Mouse (Mus musculus) neutrophil, adult 59 days (primary cell): ENCODE measurements around the gene Idh2. TPM values are rescaled to one million over a fixed set of nuclear protein-coding genes. Genes with fewer than 3 reads are reported as not detected.

Source experiments
- total RNA-seq, 2 experiments: library from RNA; stranded (reverse); gene quantifications; 1 replicate in 1 of 2; 2 replicates in 1 of 2; pipeline ENCODE4 v1.2.4; 2023

Gene Idh2
- 10 to 100 TPM; 43.2 to 52.1 TPM for total RNA-seq

GRCm38 (mm10) chr7:80115224-80115590 is at the start of gene Idh2:
TSS of gene Idh2 (minus strand) at chr7:80115392.

Other genes with a start within 250 kb of the Idh2 start
- 10 to 100 TPM in 1 of 2 experiments, 1 to 10 TPM in 1; 8.8 to 12.3 TPM for gene Ap3s2, start 194.7 kb downstream of the Idh2 start, total RNA-seq
- gene Arpin, start 180.0 kb downstream of the Idh2 start, total RNA-seq = under 1 TPM; 0.80 to 0.97 TPM
- gene Zfp710, start 90.6 kb downstream of the Idh2 start, total RNA-seq = 100 to 1,000 TPM; 124 to 146 TPM
- 10 to 100 TPM; 29.5 to 35.1 TPM for gene Sema4b, start 71.4 kb upstream of the Idh2 start, total RNA-seq
- 100 to 1,000 TPM; 102 to 103 TPM for gene Cib1, start 117.4 kb upstream of the Idh2 start, total RNA-seq
- 1 to 10 TPM; 2.1 to 2.2 TPM for gene Gdpgp1, start 117.5 kb upstream of the Idh2 start, total RNA-seq
- gene Ttll13, start 131.0 kb upstream of the Idh2 start, total RNA-seq = 1 to 10 TPM in 1 of 2 experiments, under 1 TPM in 1; 0.82 to 1.3 TPM
- 10 to 100 TPM; 15.5 to 15.9 TPM for gene Ngrn, start 145.8 kb upstream of the Idh2 start, total RNA-seq
- 10 to 100 TPM; 15.1 to 17.8 TPM for gene Vps33b, start 154.3 kb upstream of the Idh2 start, total RNA-seq
- gene Prc1, start 179.1 kb upstream of the Idh2 start, total RNA-seq = 10 to 100 TPM; 84.8 to 89.6 TPM
- 1 to 10 TPM; 2.8 to 2.9 TPM for gene Rccd1, start 209.1 kb upstream of the Idh2 start, total RNA-seq
- gene Unc45a, start 225.6 kb upstream of the Idh2 start, total RNA-seq = 10 to 100 TPM; 56.8 to 57.0 TPM
- 1 to 10 TPM; 5.8 to 8.8 TPM for gene Hddc3, start 227.7 kb upstream of the Idh2 start, total RNA-seq